Mouse (Mus musculus) left cerebral cortex, adult 8-10 months (tissue): ENCODE data around the gene Pparg. TPM values are rescaled to one million over a fixed set of nuclear protein-coding genes. Genes with fewer than 3 reads are reported as not detected.

Experiments
- DNase-seq, 2 experiments: peaks; one replicate each; pipeline ENCODE4 v3.0.0; 2022; ENCODE audit warnings: low spot score in 2 of 2
- total RNA-seq, 4 experiments: library from RNA; stranded (reverse); gene quantifications; 2 replicates each; pipeline ENCODE4 v1.2.4; 2022

The Pparg gene
- total RNA-seq, 4 experiments from 2014 or later: 7.0 to 8.1 (median 7.5) TPM

DNA sequence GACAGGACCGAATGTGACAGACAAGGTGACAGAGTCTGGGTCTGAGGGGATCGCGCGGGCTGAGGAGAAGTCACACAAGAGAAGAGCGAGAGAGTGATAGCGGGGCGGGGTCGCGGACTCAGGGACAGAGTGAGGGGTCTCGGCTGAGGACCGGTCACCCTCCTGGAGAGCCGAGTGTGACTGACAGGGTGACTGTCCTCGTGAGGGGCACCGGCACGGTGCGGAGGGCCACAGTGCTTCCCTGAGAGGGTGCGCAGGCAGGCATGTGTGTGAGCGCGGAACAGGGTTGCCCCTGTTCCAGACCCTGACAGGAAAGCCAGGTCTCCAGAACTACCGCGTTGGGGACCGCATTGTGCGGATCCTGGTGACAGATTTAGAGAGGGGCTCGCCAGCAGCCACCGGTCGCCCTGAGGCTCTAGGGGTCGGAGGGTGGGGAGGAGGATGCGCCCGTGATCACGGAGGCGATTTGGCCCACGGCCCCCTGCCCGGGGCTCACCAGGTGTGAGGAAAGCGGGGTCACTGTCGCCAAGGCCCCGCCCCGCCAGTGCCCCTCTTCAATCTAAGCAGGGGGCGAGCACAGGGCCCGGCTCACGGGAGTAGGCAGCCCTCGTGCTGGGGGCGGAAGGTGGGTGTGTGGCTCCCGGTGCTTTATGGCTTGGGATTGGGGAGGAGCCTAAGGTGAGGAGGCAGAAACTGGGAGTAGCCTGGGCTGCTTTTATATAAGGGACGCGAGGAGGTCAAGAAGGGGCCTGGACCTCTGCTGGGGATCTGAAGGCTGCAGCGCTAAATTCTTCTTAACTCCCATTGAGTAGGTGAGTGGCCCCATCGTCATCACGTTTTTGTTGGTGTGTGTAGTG is 1.1 kb downstream of the Pparg start:
- peak in 1 of 2 experiments; percentile 6 for DNase-seq

DNA sequence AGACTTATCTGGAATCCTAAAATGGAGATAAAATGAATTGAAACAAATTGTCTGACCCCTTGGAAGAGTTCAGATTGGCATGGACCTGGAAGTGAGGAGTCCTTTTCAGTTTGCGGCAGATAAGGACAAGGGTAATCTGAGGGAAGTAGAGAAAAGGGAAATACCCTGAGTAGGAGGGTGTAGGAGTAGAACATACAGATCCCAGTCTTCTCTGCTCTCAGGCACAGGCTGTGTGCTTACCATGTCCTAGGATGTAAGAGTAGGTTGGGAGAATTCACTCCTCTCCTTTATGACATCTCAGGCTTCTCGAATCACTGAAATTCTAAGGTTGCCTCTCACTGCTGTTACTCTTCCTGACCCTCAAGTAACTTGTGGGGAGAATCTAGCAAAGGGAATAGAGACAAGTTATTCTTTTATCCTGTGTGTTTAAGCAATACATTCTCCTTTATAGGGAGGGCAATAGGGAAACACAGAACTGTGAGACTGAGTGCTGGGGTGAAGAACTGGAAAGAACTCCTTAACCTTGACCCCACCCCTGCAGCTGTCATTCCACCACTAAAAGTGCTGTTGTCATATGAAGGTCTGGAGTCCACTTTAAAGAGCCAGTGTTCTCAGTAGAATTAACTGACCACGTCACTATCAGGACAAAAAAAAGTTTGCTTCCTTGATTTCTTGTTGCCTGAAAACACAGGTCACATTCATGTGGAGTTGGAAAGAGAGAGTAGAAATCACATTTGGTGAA is 6.3 kb downstream of the Pparg start:
- no peak for DNase-seq

DNA sequence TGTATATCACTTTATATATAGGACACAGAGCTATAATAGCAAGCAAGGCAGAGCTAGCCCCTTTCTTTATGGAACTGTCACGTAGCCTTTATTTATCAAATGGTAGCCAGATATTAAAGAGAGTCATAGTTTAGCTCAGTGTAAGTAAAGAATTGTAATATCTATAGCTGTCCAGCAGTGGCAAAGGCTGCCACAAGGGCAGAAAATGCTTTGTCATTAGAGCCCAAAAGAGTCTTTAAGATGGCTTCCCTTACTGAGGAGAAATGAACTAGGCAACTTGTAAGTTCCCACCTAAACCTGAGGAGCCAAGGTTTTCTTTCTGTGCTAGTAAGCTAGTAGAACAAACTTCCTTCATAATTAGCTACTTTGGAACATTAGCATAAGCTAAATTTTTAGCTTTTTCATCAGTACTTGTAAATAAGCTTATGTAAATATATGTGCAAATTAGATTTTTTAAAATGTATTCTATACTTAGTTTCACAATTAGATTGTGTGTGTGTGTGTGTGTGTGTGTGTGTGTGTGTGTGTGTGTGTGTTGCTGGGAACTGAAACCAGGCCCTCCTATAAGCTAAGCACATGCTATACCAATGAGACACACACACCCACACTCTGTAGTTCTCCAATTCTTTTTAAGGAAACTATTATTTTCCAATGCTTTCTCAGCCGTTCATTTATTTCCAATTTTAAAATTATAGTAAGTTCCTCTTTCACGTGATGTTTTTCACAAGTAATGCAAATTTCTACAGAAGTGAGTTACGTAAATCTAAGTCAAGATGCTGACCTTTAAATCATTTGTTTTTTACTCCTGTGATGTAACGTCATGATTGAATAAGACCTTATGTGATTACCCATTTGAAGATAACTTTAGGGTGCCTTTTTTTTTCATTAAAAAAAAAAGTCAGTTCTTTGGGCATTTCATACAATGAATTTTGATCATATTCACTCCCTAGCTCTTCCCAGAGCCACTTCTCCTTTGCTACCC is 14.4 kb downstream of the Pparg start:
- DNase-seq: no peak

DNA sequence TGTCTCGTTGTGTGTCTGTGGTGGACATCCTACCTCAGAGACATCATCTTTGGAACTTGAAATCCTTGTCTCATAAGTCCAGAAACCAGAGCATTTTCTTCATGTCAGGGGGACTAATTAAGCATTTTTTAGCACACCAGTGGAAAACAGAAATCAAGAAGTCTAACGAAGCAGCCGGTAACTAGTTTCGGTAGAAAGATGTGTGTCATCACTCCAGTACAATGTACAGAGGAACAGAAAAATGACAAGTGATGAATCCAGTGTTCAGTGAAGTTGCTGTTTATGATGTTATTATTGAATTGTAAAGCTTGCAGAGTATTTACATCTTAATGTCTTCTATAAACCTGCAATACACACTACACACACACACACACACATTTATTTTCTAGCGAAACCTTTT is 19.8 kb downstream of the Pparg start:
- DNase-seq: no peak

DNA sequence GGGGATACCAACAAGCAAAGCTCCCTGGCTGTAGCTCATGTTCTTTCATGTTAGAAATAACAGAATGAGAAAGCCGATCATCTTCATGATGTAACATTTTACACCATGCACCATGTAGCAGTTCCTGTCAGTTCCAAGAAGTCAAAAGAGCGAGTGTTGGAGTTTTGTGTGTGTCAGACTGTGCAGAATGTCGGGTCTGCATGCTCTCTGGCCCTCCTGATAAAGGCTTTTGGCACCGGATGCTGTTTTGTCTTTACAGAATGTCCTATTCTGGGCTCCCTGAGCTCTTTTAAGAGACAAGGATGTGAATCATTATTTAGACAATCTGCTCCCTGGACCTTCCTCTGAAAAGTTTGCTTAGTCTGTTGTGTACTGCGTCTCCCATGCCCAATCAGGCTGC is 22.0 kb downstream of the Pparg start:
- DNase-seq: no peak

DNA sequence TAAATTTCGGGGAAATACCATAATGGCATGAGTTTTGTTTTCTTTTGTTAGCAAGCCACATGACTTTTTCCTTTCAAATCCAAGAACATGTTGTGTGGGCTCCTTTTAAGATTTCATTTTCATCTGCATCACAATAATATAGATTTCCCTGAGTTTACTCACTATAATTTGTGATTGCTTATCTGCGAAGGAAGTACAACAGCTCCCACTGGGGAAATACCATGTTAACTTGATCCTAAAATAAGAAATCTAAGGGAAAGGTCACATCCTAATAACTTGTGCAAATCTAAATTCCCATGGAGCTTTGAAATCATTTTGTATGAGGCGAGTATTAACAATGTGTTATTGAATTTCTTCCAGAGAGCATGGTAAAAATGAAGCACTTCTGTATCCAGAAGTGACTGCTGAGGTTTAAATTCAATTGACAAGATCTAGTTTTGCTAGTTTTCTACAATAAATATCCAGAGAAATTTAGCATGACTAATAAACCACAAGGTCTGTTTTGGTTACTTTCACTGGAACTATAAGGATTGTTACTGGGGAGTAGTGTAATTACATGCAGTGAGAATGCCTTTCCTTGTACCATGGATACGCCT is 29.3 kb downstream of the Pparg start:
- DNase-seq: no peak

DNA sequence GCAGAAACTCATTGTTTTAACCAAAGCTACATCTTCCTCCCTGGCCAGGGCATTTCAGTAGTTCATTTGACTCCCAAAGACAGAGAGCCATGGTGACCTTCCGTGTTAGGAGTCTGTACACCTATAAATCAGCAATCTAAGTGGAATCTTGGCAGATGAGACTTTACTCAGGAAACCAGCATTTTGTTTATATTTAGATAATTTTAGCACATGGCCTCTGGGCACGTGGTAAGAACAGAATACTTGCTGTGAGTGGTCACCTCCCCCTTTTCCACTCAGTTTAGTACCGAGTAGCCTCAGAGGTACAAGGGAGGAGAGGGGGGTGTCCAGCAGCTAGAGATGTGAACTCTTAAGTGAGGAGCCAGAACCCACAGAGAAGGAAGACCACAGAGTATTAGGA is 36.2 kb downstream of the Pparg start:
- no peak for DNase-seq

DNA sequence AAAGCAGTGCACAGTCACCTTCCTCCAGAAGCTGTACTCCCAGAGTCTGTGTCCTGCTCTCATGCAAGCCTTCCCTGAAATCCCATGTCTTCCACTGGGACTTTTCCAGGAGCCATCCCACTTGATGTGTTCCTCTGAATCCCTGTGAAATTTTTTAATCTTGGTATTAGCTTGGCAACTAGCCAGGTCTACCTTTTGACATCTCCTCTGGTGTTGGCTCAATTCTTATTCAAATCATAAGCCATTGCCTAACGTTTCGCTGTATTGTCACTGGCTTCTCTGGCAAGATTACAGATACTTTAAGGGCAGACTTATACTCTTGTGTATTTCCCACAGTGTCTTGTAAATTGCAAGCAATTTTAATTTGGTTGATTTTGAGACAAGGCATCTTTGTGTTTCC is 43.6 kb downstream of the Pparg start:
- no peak for DNase-seq

DNA sequence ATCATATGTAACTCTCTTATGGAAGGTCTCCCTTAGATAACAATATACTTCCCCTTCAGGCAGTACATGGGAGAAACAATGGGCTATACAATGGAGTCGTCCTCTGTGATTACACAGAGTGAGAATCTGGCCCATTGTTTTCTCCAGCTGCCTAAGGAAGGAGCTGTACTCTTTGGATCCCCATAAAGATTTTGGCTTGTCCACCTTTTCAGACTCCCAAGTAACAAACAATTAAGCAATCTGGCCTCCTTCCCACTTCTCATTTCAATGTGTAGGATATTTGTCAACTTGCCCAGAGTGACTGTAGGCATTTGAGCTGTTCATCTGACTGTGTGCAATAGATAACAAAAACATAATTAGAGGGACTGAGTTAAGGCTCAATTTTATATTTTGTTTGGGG is 50.7 kb downstream of the Pparg start:
- no peak for DNase-seq

DNA sequence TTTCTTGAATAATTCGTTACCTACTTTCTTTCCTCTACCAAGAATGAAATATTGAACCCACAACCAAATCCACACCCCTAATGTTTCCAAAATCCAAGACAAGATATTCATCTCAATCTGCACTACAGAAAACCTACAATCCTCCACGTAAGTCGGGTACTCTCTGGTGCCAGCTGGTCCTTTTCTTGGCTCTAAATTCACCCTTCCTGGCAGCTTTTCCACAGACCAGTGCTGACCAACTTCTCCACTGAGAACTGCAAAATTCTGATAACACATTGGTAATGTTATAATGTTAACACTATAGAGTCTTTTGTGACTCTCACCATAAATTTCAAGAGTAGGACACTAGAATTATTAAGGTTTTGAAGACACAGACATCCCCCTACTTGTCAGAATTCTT is 57.4 kb downstream of the Pparg start:
- DNase-seq: no peak

DNA sequence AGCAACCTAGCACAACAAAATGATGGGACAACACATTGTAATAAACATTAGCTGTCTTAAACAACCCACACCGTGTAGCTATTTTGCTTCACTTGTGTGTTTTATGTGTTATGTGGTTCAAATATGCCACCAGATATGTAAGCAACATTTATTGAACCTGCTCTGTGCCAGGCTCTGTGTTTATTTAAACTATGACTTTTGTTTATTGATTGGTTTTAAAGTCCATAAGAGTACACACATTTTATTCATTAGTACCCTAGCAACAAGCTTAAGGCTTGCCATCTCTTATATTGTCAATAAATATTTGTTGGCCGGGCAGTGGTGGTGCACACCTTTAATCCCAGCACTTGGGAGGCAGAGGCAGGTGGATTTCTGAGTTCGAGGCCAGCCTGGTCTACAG is 58.2 kb downstream of the Pparg start:
- DNase-seq: no peak

DNA sequence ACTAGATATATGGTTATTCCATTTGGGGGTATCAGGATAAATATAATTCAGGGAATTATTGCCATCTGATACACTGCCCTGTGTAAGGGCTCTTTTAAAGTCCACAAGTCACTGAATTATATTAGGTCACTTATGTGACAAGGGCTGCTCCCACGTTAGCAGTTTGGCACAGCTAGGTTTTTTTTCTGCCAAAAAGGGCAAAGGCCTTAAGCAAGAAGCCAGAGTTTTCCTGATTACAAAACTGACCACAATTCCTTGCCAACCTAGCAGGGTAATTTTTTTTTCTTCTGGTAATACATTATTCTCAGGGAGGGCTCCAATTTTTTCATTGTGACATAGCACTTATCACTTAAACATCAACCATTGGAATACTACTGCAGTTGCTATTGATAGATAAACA is 60.2 kb downstream of the Pparg start:
- no peak for DNase-seq

DNA sequence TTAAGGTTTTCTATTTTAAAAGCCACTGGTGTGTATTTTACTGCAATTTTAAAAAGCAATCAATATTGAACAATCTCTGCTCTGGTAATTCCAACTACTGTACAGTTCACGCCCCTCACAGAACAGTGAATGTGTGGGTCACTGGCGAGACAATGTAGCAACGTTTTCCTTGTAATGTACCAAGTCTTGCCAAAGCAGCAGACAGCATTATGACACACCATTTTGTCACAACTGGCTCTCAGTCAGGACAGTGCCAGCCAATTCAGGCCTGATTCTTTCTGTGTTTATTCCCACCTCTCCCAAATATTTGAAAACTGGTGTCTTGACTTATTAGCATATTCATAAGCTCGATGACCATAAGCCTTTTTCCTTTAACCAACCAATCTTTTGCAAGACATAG is 60.9 kb downstream of the Pparg start:
- no peak for DNase-seq

DNA sequence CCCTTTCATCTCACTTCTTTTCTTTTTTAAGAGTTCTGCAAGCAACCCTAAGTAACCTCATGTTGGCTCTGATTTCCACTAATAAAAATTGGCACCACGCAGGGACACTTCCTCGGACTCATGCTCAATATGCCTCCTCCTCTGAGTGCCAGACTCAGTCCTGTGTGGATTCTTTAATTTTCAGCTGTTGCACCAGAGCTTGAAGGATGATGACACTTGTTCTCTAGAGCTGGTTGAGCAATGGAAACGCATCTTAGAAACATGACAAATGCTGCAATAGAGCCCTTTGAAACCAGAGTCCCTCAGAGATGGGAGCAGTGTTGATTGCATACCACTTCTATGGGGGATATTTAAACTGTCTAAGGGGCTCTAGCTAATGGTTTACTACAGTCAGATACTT is 63.7 kb downstream of the Pparg start:
- DNase-seq: no peak

DNA sequence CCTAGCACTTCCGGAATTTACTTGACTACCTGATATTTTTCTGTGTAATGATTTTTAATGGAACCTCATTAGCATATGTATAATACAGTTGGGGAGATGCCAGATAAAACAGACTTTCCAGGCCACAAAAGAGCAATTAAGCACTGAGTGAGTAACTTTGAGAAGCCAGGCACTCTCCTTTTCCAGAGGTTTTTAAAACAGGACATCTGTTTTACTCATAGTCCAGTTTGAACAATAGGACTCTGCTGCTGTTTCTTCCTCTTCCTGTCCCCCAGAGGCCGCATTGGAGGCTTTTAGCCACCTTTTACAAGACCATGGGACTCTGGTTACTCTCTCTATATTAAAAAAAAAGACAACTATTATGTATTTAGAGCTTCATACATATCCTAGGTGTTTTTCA is 72.0 kb downstream of the Pparg start:
- no peak for DNase-seq

DNA sequence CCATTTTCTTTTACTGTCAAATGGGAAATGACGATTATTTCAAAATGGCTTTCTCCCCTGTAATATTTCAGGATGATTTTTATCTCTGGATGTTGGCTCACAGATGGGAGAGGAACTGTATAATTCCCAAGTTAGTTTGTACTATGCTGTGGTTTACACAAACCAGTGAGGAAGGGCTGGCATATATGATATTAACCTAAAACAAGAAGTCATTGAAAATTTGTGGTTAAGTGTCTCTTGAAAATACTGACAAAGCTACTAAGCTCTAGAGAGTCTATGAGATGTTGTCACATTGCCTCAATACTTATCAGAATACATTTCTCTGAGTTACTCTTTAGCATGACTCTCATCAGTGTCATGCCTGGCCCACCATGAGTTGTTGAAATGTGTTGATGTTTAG is 73.3 kb downstream of the Pparg start:
- DNase-seq: no peak

DNA sequence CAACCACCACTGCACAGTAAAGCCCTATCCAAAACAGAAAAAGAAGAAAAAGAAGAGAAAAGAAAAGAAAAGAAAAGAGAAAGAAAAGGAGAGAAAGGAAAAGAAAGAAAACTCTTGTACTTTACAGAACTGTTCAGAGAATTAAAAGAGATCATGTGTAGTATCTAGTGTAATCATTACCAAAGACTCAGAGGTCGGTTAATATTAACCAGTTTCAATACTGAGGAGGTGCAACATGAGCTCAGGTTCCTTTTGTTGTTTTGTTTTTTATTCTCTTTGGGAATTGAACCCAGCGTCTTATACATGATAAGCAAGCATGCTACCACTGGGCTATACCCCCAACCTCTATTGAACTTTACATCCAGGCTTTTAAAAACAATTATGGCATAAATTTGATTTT is 74.1 kb downstream of the Pparg start:
- no peak for DNase-seq

DNA sequence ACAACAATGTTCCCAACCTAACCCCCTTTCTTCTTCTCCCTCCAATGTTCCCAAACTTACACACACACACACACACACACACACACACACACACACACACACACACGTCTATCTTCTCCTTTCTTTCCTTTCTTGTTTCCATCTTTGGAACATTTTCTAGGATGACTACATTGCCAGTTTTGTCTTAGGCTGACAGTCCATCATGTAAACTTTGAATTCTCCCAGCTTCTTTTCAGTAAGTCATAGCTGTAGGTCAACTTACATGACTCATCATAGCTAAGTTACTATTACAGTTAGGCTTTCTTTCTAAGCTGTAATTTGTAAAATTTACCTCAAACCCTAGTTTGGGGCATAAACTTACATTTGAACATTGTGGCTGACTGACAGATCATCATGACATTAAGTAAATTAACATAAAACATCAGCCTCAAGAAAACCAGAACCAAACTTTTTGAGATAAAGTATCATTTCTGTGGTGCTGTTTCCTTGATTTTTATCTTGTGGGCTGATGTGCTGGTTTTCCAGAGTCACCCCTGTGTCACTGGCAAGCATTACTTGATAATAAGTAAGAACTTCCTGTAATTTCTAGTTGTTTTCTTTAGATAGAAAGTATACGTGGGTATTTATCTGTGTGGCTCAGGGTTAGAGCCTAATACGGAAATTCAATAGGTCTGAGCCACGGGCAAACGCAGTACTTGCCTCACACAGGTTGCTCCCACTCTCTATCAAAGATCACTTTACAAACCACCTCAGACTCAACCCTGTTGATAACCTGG is 79.7 kb downstream of the Pparg start:
- no peak for DNase-seq

DNA sequence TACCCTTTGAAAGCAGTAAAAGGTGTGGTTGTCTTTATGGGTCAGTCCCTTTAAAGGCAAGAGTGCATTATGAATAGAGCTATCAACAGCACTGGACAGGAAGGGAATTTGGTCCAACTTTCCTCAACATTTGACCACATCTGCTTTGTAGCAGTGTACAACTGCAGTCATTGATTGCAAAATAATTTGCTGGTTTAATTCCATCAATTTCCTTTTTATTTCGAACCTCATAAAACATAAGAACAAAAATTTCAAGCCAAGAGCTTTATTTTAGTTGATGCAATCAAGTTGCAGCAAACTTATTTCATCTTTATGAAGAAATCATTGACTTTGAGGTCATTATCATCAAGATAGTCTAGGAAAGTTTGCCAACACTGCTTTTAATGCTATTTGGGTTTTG is 91.8 kb downstream of the Pparg start:
- no peak for DNase-seq

DNA sequence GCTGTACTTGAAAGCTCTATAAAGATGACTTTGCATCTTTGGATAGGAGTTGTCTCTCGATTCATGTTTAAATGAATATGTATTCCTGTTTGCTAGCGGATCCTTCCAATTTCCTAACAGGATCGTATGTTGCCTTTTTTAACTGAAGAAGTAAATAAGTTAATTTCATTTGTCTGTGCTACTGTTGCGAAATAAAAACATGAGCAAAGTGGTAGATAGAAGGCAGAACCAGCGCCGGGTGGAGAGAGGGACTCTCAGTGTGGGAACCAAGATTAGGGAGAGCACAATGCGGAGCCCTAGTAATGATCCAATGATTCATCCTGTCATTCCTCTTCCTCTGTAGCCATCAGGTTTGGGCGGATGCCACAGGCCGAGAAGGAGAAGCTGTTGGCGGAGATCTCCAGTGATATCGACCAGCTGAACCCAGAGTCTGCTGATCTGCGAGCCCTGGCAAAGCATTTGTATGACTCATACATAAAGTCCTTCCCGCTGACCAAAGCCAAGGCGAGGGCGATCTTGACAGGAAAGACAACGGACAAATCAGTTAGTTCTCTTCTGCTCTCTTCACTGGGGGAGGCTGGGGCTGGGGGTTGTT is 102.1 kb downstream of the Pparg start:
- no peak for DNase-seq
